Mouse (Mus musculus): ENCODE data around the gene B4galt2. TPM values are rescaled to one million over a fixed set of nuclear protein-coding genes. Genes with fewer than 3 reads are reported as not detected.

The B4galt2 gene
- polyA plus RNA-seq, 1 experiment from 2014 or later: 18.2 TPM

DNA sequence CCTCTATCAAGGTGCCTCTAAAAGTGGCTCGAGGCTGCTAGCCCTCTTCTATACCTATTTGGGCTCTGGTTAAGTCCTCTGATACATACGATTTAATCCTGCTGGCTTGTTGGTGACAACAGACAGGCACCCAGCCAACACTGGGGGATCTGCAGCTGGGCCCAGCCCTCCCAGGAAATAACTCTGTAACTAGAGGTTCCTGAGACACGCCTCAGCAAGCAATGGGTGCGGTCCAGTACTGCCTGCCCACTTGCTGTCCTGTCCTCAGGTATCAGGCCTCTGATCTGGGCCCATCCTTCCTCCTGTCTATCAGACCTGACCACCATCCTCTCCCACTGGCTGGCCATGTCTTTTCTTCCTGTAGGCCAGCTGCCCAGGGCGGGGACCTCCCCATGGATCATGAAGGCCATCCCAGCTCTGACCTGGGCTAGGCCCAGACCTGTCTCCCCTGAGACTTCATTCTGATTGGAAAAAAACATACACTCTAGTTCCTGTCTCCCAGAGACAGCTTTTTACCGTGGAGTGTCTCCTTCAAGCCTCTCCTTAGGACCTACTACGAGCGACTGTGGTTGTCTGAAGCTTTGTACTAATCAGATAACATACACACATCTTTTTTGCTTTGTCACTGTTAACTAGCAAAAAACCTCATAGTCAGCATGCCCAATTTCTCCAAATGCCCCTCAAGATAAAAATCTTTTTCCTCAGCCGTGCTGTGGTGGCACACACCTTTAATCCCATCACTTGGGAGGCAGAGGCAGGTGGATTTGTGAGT lies 51.2 kb downstream of the B4galt2 start:
- H3K27me3 ChIP-seq (ENCODE audit: insufficient read depth, low read length): no peaks in the 10 kb centered on the region
- H3K4me1 ChIP-seq (replicated peaks; ENCODE audit: insufficient read depth, low read length): peaks cover 16% of the 10 kb centered on the region; the same call in 1 of the 2 replicates
- H3K4me2 ChIP-seq (ENCODE audit: low read length): no peak overlapping the region
- DNase-seq (ENCODE audit: low spot score) (peak; percentile 23), ATAC-seq (replicated peaks; ENCODE audit: low FRiP score, low read depth) (no peak)
- 64% methylated on average over 9 of the region's 9 CpGs for WGBS
- H3K27ac ChIP-seq: no peak overlapping the region
- H3K9me3 ChIP-seq (replicated peaks; ENCODE audit: low read length): no peaks in the 10 kb centered on the region
- no peaks in the 10 kb centered on the region for H3K36me3 ChIP-seq (ENCODE audit: insufficient read depth, low read length)
- H3K9ac ChIP-seq (ENCODE audit: low read depth, low read length): no peak overlapping the region
- TF ChIP-seq CTCF (IDR thresholded peaks at IDR 0.05; ENCODE audit: low read depth): no peak
- H3K4me3 ChIP-seq (replicated peaks; ENCODE audit: low read depth, low read length): no peak overlapping the region

DNA sequence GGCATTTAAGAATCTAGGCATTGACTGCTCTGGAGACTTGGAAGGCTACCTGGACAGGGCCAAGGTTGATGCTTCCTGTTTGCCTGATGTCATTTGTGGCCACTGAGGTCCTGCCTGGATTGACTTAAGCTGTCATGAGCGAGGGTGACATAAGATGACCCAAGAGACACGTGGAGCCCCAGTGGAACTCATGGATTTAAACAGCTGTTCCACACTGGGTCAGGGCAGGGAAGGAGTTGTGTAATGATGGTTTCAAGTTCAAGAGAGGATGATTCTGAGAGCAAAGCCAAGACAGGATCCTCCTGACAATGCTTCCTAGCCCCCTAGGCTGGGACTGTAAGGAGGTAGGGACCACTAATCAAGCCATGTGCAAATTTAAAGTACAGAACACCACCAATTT lies 51.8 kb downstream of the B4galt2 start:
- H3K4me1 ChIP-seq (replicated peaks; ENCODE audit: insufficient read depth, low read length): peaks cover 12% of the 10 kb centered on the region; the same call in 1 of the 2 replicates
- ATAC-seq (replicated peaks; ENCODE audit: low FRiP score, low read depth): no peak
- WGBS: 59% methylated on average over 2 of the region's 2 CpGs
- H3K27me3 ChIP-seq (ENCODE audit: insufficient read depth, low read length): no peaks in the 10 kb centered on the region
- no peak overlapping the region for H3K4me2 ChIP-seq (ENCODE audit: low read length)
- no peaks in the 10 kb centered on the region for H3K9me3 ChIP-seq (replicated peaks; ENCODE audit: low read length)
- no peak overlapping the region for H3K4me3 ChIP-seq (replicated peaks; ENCODE audit: low read depth, low read length)
- H3K27ac ChIP-seq: no peak overlapping the region
- no peak for TF ChIP-seq CTCF (IDR thresholded peaks at IDR 0.05; ENCODE audit: low read depth)
- no peak for DNase-seq (ENCODE audit: low spot score)
- H3K9ac ChIP-seq (ENCODE audit: low read depth, low read length): no peak overlapping the region
- no peaks in the 10 kb centered on the region for H3K36me3 ChIP-seq (ENCODE audit: insufficient read depth, low read length)

DNA sequence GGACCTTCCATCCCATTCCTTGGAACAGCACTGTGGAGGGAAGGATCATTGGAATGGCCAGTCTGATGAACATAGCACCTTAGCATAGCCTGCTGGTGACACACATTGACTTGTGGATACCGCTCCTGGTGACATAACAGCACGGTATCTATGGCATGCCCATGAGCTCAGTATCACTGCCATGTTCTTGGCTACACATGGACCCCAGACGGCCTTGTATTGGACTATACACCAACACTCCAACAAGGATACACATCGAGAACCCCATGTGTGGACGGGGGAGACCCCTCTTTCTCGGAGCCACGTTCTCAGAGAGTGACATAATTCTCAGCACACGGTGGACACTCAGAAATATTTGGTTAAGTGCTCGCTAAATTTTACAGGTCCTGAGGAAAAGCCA lies 52.5 kb downstream of the B4galt2 start:
- no peak for DNase-seq (ENCODE audit: low spot score)
- Histone ChIP-seq H3K36me3 (ENCODE audit: insufficient read depth, low read length) (no peaks in the 10 kb centered on the region), H3K27ac (no peak overlapping the region), H3K4me3 (replicated peaks; ENCODE audit: low read depth, low read length) (no peak overlapping the region), H3K4me2 (ENCODE audit: low read length) (no peak overlapping the region), H3K9me3 (replicated peaks; ENCODE audit: low read length) (no peaks in the 10 kb centered on the region), H3K9ac (ENCODE audit: low read depth, low read length) (no peak overlapping the region), H3K27me3 (ENCODE audit: insufficient read depth, low read length) (no peaks in the 10 kb centered on the region), H3K4me1 (replicated peaks; ENCODE audit: insufficient read depth, low read length) (peaks cover 12% of the 10 kb centered on the region; the same call in 1 of the 2 replicates)
- WGBS: 94% methylated on average over 9 of the region's 9 CpGs
- TF ChIP-seq CTCF (IDR thresholded peaks at IDR 0.05; ENCODE audit: low read depth): no peak
- ATAC-seq (replicated peaks; ENCODE audit: low FRiP score, low read depth): no peak

DNA sequence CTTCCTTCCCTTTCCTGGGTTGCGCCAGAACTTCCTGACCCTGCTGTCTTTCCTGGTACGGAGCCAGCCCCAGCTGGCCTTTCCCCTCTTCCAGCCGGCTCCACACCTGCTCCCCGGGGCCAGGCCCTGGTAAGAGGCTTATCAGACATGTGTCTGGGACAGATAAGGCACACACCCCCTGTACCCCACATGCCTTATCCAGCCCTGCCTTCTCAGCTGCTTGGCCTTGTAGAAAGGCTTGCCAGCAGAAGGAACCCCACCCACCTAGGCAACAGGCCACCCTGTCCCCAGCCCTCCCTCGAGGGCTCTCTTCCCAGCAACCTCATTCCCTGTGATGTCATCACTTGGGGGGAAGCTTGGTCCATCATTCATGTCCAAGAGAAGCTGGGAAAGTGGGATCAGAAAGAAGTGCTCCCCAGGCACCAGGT lies 53.1 kb downstream of the B4galt2 start:
- peak overlapping the region; percentile 10 for H3K4me2 ChIP-seq (ENCODE audit: low read length)

DNA sequence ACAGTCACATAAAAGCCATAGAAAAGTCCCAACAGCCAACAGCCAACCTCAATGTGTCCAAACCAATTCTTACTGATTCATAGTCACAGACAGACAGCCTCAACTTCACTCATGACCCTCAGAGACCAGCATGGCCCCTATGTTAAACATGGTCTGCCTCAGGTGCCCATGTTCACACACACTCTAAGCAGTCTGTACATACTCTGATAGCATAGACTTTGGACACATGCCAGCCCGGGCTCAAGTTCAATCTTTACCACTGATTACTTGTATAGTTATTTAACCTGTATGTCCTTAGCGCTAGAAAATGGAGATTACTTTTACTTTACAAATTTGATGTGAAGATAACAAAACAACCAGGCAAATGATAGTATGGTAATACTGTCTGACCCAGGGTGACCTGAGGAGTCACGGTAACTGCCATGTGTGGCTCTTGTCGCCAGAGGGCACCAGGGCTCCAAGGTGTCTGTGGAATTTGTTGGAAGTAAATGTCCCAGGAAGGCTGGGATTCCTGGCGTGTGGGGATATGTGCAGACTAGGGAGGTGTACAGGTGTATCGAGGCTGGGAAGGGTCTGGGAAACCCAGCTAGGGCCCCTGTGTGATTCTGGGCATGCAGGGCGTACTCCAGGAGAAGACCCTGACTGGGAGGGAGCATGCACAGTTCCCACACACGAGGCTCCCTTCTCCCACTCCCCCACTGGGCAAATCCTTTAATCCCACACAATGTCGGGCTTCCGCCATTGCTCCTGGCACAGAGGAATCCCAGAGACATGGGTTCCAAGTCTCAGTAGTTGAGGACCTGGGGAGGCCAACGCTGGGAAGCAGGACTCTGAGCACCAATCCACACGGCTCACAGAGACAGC lies 53.8 kb downstream of the B4galt2 start:
- TF ChIP-seq CTCF (IDR thresholded peaks at IDR 0.05; ENCODE audit: low read depth): peak; percentile 92
- Histone ChIP-seq H3K36me3 (ENCODE audit: insufficient read depth, low read length) (no peaks in the 10 kb centered on the region), H3K27me3 (ENCODE audit: insufficient read depth, low read length) (no peaks in the 10 kb centered on the region), H3K4me2 (ENCODE audit: low read length) (peak overlapping the region; percentile 10), H3K4me3 (replicated peaks; ENCODE audit: low read depth, low read length) (no peak overlapping the region), H3K27ac (no peak overlapping the region), H3K9ac (ENCODE audit: low read depth, low read length) (no peak overlapping the region), H3K9me3 (replicated peaks; ENCODE audit: low read length) (no peaks in the 10 kb centered on the region), H3K4me1 (replicated peaks; ENCODE audit: insufficient read depth, low read length) (peaks cover 12% of the 10 kb centered on the region; the same call in 1 of the 2 replicates)
- DNase-seq (ENCODE audit: low spot score): peak; percentile 80
- 7% methylated on average over 12 of the region's 12 CpGs for WGBS
- ATAC-seq (replicated peaks; ENCODE audit: low FRiP score, low read depth): peak; percentile 35; the same call in 1 of the 2 replicates

More for the DNA sequence above, 53.1 kb downstream of the B4galt2 start:
- WGBS: 9% methylated on average over 5 of the region's 5 CpGs
- TF ChIP-seq CTCF (IDR thresholded peaks at IDR 0.05; ENCODE audit: low read depth): no peak
- Histone ChIP-seq H3K27me3 (ENCODE audit: insufficient read depth, low read length) (no peaks in the 10 kb centered on the region), H3K4me3 (replicated peaks; ENCODE audit: low read depth, low read length) (no peak overlapping the region), H3K9ac (ENCODE audit: low read depth, low read length) (no peak overlapping the region), H3K36me3 (ENCODE audit: insufficient read depth, low read length) (no peaks in the 10 kb centered on the region), H3K27ac (no peak overlapping the region), H3K9me3 (replicated peaks; ENCODE audit: low read length) (no peaks in the 10 kb centered on the region), H3K4me1 (replicated peaks; ENCODE audit: insufficient read depth, low read length) (peaks cover 12% of the 10 kb centered on the region; the same call in 1 of the 2 replicates)
- ATAC-seq (replicated peaks; ENCODE audit: low FRiP score, low read depth) (peak; percentile 38; the same call in 1 of the 2 replicates), DNase-seq (ENCODE audit: low spot score) (peak; percentile 19)

DNA sequence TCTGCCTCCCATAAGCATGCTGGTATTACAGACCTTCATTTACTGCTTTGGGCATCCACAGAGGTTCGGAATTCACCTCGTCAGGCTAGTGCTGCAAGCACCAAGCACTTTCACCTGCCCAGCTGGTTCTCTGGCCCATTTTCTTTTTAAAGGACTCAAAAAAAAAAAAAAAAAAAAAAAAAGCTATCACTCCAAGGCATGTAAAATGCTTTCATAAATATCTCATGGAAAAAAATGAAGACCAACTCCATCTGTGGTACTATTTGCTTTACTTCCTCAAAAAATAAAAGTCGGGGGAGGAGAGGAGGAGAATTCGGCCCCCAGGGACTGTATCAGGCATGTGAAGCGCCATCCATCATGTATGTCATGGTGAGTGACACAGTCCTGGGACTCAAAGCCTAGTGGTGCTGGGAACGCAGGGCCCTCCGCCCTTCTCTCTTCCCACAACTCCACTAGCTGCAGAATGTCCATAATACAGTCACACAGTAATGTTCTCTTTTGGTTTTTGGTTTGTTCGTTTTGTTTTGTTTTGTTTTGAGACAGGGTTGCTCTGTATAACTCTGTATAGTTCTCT lies 54.6 kb downstream of the B4galt2 start:
- Histone ChIP-seq H3K36me3 (ENCODE audit: insufficient read depth, low read length) (no peaks in the 10 kb centered on the region), H3K9ac (ENCODE audit: low read depth, low read length) (no peak overlapping the region), H3K27ac (no peak overlapping the region), H3K9me3 (replicated peaks; ENCODE audit: low read length) (no peaks in the 10 kb centered on the region), H3K4me2 (ENCODE audit: low read length) (no peak overlapping the region), H3K4me1 (replicated peaks; ENCODE audit: insufficient read depth, low read length) (peaks cover 12% of the 10 kb centered on the region; the same call in 1 of the 2 replicates), H3K27me3 (ENCODE audit: insufficient read depth, low read length) (no peaks in the 10 kb centered on the region), H3K4me3 (replicated peaks; ENCODE audit: low read depth, low read length) (no peak overlapping the region)
- 70% methylated on average over 8 of the region's 8 CpGs for WGBS
- ATAC-seq (replicated peaks; ENCODE audit: low FRiP score, low read depth) (no peak), DNase-seq (ENCODE audit: low spot score) (no peak)
- TF ChIP-seq CTCF (IDR thresholded peaks at IDR 0.05; ENCODE audit: low read depth): no peak

Other genes starting within 250 kb of the B4galt2 start
- gene Dmap1, start 201.2 kb downstream of the B4galt2 start, polyA plus RNA-seq (2015; fragmentation: Nextera tagmentation; extraction: Ambion mirVana): 46.6 and 49.3 TPM in 2 replicates
- gene Gm12845, start 159.1 kb downstream of the B4galt2 start, polyA plus RNA-seq (2015; fragmentation: Nextera tagmentation; extraction: Ambion mirVana): not detected in 2 replicates
- not detected in 2 replicates for gene Klf17, start 117.8 kb downstream of the B4galt2 start, polyA plus RNA-seq (2015; fragmentation: Nextera tagmentation; extraction: Ambion mirVana)
- gene Slc6a9, start 49.0 kb downstream of the B4galt2 start, polyA plus RNA-seq (2015; fragmentation: Nextera tagmentation; extraction: Ambion mirVana): 8.6 and 9.0 TPM in 2 replicates
- 0.97 and 1.1 TPM in 2 replicates for gene Ccdc24, start 10.9 kb downstream of the B4galt2 start, polyA plus RNA-seq (2015; fragmentation: Nextera tagmentation; extraction: Ambion mirVana)
- gene Atp6v0b, start 3.8 kb upstream of the B4galt2 start, polyA plus RNA-seq (2015; fragmentation: Nextera tagmentation; extraction: Ambion mirVana): 374 and 379 TPM in 2 replicates
- gene Dph2, start 8.5 kb upstream of the B4galt2 start, polyA plus RNA-seq (2015; fragmentation: Nextera tagmentation; extraction: Ambion mirVana): 12.5 and 14.2 TPM in 2 replicates
- 27.9 and 31.5 TPM in 2 replicates for gene Ipo13, start 31.5 kb upstream of the B4galt2 start, polyA plus RNA-seq (2015; fragmentation: Nextera tagmentation; extraction: Ambion mirVana)
- gene Artn, start 46.3 kb upstream of the B4galt2 start, polyA plus RNA-seq (2015; fragmentation: Nextera tagmentation; extraction: Ambion mirVana): 2.6 and 2.8 TPM in 2 replicates